Mouse (Mus musculus) kidney, adult 18-20 months (tissue): ENCODE results near the gene Panx1.

ENCODE experiments used
- DNase-seq: peaks from one replicate; pipeline ENCODE4 v3.0.0; 2021

Gene Panx1

DNA sequence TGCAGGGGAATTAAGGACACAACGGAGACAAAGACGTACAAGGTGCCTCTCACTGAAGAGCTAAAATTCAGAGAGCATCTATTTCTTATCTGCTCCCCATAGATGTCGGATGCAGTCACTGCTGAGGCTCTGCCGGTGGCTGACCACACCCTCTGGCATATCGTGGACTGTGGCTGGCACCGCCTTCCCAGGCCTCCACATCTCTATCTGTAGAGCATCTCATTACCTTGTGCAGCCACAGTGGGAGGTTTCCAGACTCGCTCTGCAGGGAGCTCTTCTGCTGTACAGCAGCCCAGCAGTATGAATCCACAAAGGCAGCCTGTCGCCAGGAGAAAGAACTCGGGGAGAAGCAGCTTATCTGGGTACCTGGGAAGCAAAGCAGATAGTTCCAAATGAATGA is 24.1 kb downstream of the Panx1 start:
- no peak for DNase-seq

DNA sequence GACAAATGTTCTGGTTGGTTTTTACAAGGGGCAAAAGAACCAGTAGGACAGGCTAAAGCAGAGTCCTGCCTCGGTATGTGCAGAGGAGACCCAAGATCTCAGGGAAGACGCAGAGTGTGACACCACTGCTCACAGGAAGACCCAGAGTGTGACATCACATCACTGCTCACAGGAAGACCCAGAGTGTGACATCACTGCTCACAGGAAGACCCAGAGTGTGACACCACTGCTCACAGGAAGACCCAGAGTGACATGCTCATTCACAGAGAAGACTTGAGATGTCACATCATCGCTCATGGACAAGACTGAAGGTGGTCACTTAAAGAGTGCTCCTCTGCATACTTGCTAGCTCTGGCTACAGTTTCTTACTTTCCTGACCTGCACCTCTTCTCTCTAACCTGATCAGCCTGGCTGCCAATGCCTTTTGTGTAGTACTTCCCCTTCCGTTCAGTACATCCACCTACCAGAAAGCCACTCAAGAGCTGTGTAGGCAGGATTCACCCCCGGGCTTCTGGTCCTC is 24.7 kb downstream of the Panx1 start:
- no peak for DNase-seq

DNA sequence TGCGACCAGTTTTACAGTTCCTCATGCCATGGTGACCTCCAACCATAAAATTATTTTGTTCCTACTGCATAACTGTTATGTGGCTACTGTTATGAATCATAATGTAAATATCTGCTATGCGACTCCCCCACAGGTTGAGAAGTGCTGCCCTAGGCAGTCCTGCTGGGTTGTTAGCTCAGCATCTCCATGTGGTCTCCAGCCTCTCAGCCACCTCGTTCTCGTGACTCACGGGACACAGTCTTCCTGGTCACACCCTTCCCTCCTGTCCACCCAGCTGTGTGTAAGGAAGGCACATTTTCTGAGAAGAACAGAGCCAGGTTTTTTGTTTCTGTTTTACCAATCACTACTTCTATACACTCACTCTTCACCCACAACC is 26.5 kb downstream of the Panx1 start:
- no peak for DNase-seq

DNA sequence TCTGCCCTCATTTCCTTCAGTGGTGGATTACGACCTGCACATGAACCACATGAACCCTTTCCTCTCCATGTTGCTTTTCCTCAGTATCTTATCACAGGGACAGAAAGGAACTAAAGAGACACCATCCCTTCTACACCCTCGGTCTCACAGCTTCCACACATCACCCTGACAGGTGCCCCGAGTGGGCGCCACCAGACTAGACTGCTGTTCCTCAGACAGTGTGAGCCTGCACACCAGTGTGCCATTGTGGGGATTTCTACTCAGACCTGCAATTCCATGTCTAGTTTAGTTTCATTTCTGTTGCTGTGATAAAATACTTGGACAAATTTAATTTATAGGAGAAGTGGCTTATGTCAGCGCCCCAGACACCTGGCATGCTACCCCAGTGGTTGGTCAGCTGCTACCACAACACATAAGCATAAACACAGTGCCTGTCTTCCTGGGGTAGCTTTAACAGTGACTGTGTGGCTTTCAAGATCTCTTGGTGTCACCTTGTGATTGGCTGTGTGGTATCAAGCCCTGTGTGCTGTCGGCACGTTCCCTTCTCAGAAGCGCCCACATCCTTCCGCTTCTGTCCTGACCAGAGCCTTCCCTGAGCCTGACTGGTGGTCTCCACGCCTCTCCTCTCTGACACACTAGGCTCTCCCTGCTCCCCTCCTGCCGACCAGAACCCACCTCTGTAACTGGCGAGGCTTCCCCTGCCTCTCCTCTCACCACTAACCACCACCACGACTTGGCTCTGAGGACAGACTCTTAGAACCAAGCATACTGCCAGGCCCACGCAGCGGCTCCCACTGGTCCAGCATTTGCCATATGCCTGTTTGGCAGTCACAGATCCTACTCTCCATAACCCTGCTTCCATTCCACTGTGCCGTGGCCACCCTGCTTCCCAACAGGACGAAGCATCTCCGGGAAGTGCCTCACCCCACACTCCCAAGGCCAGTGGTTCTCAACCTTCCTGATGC is 27.2 kb downstream of the Panx1 start:
- DNase-seq: no peak

DNA sequence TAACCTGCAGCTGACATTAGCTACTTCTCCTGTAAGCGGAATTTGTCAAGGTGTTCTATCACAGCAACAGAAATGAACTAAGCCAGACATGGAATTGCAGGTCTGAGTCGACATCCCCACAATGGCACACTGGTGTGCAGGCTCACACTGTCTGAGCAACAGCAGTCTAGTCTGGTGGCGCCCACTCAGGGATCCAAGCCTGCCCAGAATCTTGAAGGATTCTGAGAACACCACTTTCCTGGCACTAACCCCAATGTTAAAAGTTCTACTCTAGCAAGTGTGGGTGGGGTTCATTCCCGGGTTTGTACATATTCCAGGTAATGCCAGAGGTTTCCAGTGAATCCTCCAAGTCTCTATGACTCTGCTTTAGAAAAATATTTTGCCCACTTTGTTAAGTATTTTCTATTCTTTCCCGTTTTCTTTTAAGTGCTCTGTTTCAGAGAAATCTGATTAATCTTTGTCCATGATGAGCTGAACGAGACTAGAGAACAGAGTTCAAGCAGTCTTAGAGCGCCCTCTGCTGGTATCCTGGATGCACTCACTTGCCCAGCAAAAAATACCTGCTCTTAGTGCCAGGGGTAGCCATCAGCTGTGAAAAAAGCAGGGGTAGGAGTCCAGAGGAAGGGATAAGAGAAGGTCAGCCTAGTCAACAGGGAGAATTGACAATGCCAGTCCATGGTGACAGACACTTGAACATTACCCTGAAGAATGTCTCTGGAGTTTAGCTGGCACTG is 29.9 kb downstream of the Panx1 start:
- peak; percentile 61 for DNase-seq

DNA sequence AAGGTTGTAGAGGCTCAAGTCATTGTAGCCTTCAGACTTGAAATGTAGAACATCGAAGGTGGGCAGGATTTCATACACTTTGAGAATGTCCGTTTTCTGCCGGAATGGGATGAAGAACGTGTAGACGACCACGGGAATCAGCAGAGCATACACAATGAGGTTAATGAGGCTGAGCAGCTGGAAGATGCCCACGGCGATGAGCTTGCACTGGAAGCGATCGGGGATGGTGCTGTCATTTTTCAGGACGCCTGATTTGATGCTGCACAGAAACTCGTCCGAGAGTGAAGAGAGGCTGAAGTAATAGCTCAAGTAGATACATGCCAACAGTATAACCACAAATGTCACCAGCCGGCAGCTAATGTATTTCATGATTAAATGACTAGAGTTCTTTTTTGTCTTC is 37.7 kb downstream of the Panx1 start:
- DNase-seq: no peak

DNA sequence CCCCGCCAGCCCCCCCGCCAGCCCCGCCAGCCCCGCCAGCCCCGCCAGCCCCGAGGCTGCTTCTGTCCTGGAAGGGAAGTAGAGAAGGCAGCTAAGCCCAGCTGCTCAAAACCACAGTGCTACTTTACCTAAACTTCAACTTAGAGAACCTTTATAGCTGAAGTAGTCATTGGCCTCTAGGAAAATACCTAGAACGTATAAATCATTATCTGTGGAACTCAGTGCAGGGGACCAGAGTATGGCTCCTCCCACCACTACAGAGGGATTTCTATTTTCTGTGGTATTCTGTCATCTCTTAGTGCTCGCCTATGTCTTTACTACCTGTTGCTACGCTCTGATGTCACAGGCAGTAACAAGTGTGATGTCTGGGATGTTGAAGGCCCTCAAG is 41.0 kb downstream of the Panx1 start:
- DNase-seq: no peak

DNA sequence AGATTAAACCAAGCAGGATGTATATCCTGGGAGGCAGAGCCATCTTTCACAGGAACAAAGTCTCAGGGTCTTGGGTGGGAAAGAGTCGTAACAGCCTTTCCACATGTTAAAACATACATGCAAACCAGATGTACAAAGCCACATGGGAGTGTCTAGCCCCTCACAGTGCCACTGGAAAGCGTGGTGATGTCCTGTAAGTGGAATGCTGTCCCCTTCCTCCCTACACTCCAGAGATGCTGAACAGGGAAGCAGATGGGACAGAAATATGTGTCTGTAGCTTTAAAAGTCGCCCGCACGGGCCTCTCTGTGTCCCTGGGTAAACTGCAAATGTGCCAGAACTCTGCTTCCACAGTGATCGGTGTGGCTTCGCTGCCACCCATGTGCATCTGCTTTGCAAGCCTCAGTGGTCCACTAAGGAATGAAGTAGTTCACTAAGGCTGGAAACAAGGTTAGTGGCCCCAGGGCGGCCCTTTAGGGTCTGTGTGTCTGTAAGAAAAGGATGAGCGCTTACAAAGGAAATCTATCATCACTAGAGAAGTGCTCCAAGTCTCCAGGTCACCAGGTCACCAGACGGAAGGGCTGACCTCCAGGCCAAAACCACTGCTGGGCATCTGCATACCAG is 41.5 kb downstream of the Panx1 start:
- no peak for DNase-seq

DNA sequence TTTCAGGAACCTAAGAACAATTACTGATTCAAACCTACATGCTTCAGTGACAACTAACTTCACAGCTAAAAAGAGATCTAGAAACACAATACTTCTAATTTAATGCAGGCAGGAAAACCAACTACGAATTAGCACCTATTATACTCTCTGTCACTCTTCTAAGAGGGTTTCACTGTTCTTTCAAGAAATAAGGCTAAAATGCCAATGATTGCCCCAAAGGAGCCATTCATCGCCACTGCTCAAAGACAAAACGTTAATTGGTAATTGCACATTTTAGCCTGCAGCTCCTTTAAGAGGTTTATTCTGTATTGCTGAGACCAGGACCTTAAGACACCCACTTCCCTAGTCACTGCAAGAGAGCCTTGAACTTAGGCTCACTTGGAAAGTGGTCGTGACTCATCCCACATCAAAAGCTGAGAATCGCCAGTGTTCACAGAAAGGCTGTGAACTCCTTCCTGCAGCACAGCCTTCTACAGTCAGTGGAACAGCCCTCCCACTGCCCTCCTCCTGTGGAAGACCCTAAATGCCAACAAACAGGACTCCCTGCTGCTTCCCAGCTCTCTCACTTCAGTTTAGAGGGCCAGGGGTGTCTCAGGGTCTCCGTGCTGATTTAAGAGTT is 42.2 kb downstream of the Panx1 start:
- no peak for DNase-seq

DNA sequence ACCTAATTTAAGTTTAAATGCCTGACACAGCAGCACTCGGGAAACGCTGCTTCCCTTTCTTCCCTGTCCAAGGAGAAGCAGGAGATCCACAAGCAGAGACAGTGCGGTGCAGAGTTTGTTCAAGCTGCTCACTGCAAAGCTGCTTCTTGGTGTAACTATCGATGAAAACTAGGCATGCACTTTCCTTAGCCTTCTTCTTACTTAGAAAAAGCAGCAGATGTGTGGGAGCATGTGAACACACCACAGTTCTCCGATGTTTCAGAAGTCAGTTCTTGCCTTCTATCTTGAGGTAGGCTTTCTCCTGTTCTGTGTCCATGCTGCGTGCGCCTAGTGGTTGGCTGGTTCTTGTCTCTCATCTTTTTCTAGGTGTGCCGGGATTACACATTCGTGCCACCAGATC is 46.5 kb downstream of the Panx1 start:
- no peak for DNase-seq

DNA sequence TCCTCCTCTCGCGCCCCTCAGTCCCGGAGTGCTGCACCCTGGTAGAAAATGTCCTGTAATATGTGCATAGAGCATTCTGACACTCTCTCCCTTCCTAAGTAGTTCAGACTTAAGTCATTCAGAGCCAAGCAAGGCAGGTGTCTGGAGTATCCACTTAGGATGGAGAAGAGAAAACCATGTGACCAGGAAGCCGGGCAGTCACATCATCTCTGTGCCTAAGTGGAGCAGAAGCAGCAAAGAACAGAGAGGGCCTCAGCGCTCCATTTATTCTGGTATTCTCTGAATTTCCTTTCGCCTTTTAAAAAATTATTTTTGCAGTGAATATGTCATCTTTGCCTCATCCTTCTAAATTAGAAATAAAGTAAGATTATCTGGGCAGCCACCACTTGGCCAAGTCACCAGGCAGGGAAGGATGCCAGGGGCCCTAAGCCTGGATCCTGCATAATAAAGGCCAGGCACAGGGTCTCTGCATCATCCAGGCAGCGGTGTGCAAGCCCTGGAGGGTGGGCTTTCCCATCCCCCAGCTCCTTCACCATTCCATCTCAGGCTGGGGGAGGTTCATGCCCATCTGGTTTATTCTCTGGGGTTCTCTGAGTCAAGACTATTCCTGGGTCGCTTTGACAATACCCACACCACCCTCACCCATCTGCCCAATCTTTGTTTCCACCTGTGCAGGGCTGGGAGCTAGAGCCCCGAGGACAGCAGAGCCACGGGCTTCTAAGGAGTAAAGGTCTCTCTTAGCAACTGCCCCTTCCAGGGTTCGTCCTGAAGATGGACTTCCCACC is 47.8 kb downstream of the Panx1 start:
- no peak for DNase-seq

DNA sequence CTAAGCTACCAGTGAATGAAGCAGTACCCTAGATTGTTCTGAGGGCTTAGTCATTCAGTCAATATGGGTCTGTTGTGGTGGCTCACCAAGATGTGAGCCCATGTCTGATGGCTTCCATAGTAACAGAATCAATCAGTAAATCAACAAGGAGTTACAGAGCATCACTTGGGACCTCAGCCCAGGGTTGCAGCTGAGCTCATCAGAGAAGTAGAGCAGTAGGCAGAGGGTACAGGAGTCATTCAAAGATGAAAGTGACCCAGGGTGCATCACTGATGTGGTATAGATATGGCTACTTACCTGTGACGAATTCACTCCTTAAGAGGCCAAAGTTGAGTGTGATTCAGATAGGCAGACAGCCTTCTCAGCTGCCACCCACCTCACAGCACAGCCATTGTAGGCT is 49.8 kb downstream of the Panx1 start:
- no peak for DNase-seq

DNA sequence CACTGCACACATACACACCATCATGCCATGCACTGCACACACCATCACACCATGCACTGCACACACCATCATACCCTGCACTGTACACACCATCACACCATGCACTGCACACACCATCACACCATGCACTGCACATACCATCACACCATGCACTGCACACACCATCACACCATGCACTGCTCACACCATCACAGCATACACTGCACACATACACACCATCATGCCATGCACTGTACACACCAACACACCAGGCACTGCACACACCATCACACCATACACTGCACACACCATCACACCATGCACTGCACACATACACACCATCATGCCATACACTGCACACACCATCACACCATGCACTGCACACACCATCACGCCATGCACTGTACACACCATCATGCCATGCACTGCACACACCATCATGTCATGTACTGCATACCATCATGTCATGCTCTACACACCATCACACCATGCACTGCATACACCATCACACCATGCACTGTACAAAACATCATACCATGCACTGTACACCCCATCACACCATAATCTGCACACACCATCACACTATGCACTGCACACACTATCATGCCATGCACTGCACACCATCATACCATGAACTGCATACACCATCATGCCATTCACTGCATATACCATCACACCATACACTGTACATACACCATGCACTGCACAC is 56.5 kb downstream of the Panx1 start:
- DNase-seq: no peak

DNA sequence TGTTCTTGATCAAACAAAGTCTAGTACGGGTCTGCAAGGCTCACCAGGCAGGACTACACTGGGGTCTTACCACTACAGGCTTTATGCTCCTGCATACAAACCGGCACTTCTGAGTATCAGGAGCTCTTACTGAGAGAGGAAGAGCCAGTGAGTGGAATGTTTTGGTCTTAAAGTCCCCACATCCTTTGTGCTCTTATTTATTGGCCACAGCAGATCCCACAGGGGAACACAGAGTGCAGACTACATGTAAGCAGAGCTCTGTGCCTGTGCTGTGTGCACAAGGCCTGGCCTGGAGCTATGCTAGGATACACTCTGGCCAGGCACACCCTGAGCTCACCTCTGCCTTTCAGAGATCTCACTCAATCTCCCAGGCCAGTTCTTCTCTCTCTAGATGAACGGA is 62.1 kb downstream of the Panx1 start:
- no peak for DNase-seq

DNA sequence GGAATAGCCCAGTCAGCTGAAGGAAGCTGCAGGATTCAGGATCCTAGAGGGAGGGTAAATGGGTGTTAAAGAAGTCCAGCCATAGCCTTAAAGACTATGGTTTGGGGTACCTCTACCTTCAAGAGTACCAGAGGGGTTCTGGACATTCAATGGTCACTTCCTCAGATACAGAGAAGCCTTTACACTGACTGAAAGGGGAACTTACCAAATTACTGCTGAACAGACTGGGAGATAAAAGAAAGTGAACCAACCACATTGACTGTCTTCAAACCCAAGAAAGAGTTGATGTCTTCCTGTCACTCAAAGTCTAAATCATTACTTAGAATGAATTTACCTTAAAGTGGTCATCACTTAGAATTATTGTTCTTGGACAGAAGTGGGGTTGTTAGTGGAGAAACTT is 62.6 kb downstream of the Panx1 start:
- no peak for DNase-seq

DNA sequence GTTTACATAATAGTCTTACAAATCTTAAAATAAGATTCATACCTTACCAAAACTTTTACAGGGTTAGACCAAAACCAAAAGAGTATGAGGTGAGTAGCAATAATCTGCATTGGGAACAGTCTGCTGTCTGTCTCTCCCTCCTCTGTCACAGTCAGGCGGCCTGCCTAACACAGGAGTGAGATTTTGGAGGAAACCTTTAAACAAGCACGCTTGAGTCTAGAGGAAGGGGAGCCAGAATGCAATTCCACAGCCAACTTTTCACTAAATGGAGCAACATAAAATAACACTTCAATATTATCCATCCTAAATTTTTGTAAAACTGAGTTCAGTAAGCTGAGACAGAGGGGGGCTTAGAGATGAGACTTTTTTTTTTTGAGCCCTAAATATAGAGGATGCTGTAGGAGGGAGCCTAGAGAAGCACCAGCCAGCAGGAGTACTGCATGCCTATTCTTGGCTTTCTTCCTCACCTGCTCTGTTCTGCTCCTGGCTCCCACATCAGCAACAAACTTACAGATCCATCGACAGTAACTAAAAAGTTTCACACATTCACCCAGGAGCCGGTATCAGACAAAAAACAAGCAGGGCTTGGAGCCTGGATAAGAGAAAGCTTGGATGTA is 63.6 kb downstream of the Panx1 start:
- DNase-seq: no peak

DNA sequence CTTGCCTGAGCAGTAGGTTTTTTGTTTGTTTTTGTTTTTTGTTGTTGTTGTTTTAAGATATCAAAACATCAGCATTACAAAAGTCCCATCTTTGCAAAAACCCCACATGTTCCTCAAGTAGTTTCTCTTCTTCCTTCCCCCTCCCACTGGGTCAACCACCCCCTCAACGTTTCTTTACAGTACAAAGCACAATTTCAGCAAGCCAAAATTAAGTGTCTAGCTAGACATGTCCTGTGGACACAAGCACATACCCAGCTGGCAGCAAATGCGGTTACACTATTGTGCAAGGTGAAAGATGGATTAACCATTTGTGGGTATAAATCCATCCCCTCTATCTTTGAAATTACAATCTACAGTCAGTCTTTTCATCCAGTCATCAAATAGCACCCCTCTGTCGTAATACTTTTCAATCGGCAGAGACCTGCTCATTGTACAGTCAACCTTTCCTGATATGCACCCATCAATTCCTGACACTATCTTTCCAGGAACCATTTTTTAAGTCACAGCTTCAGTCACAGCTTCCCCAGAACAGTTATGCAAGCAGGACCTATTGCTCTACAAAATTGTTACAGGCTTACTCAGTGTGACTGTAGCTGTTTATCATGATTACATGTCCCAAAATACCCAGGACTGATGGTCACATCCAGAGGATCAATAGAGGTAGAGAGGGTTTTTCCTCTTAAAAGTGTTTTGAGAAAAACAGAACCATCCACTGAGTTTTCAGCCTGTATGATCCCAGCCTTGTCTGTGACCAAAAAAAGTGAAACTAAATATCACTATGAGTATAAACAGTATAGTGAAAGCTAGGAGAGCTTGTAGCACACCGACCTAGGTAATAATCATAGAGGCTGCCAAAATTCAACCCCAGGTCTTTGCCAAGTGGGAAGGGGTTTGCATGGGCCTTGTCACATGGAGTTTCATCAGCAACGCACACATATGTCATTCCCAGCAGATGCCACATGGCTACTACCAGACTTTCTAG is 70.7 kb downstream of the Panx1 start:
- no peak for DNase-seq

DNA sequence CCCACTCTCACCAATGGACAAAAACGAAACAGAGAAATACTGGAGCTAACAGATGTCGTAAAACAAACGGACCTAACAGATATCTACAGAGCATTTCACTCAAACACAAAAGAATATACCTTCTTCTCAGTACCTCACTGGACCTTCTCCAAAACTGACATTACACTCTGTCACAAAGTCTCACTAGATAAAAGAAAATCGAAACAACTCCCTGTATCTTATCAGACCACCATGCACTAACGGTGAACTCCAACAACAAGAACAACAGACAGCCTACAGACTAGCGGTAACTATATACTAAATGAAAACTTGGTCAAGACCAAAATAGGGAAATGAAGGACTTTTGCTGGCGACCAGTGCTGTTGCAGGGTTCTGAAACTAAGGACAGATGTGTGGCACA is 71.5 kb downstream of the Panx1 start:
- DNase-seq: no peak

DNA sequence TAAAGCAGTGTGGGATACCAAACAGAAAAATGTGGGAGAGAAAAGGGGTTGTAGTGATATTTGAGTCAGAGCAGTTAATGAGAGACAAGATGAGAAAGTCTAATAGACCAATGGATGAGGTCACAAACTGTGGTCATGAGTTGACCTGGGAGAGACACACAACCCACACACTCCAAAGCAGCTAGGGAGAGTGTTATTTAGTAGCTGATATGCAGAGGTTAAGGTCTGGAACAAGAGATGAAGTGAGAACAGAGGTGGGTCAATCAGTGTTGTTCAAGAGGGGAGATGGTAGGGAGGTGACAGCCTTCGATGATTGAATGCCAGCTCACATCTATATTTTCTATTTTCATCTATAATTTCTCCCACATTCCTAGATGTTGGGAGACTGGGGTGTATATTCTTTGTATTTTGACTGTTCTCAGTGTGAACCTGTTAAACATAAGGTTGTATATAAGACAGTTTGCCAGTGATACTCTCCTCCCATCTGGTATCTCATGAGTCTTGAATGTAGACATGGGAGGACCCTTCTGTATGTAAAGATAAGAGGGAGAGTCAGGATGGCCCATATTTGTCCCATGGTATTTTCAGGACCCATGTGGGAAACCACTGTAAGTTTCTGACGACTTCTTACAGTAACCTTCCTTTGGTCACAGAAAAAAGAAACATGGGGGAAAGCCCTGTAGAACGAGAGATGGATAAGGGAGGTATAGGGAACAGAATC is 74.3 kb downstream of the Panx1 start:
- DNase-seq: no peak
